Mouse (Mus musculus): ENCODE measurements around the gene Tpr. TPM values are rescaled to one million over a fixed set of nuclear protein-coding genes. Genes with fewer than 3 reads are reported as not detected.

Gene Tpr
- polyA plus RNA-seq, 1 experiment from 2014 or later: 189 TPM

DNA sequence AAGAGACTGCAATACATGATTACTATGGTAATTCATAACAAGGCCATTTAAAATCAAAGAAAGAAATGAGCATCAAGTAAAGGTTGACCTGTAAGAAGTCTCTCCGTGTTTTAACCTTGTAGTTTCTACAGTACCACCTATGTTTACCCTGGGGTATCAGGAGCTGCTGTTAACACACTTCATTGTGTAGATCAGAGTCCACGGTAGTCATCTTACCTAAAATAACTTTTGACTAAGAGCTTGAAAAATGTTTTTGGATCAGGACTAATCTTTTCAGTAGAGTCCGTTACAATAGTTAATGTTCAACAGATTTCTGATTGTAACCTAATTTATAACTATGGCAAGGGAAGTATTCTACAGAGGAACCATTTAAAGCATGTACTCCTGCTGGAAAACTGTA is 11.9 kb downstream of the Tpr start:
- ATAC-seq (ENCODE audit: low FRiP score, low read depth): no peak
- peaks cover 61% of the 10 kb centered on the region for H3K36me3 ChIP-seq
- H3K27me3 ChIP-seq: no peaks in the 10 kb centered on the region
- H3K4me3 ChIP-seq: no peak overlapping the region
- no peak overlapping the region for H3K27ac ChIP-seq (replicated peaks)
- 93% methylated on average over 3 of the region's 3 CpGs for WGBS
- H3K4me1 ChIP-seq: no peaks in the 10 kb centered on the region
- H3K9me3 ChIP-seq: no peaks in the 10 kb centered on the region
- H3K4me2 ChIP-seq (replicated peaks): no peak overlapping the region
- no peak overlapping the region for H3K9ac ChIP-seq (replicated peaks)

GRCm38 (mm10) chr1:150407285-150407684 is 14.6 kb downstream of the Tpr start:
- 95% methylated on average over 9 of the region's 9 CpGs for WGBS
- H3K4me2 ChIP-seq (replicated peaks): no peak overlapping the region

GRCm38 (mm10) chr1:150409996-150410395 is 17.4 kb downstream of the Tpr start:
- H3K36me3 ChIP-seq: peaks cover 76% of the 10 kb centered on the region
- 97% methylated on average over 6 of the region's 6 CpGs for WGBS
- H3K9ac ChIP-seq (replicated peaks): no peak overlapping the region
- H3K4me2 ChIP-seq (replicated peaks): no peak overlapping the region
- no peaks in the 10 kb centered on the region for H3K9me3 ChIP-seq
- no peaks in the 10 kb centered on the region for H3K4me1 ChIP-seq
- no peak for ATAC-seq (ENCODE audit: low FRiP score, low read depth)
- H3K4me3 ChIP-seq: no peak overlapping the region
- no peak overlapping the region for H3K27ac ChIP-seq (replicated peaks)
- H3K27me3 ChIP-seq: no peaks in the 10 kb centered on the region

More at GRCm38 (mm10) chr1:150407285-150407684, 14.6 kb downstream of the Tpr start:
- H3K36me3 ChIP-seq: peaks cover 69% of the 10 kb centered on the region
- H3K4me3 ChIP-seq: no peak overlapping the region
- ATAC-seq (ENCODE audit: low FRiP score, low read depth): no peak
- H3K4me1 ChIP-seq: no peaks in the 10 kb centered on the region
- H3K9ac ChIP-seq (replicated peaks): no peak overlapping the region
- no peaks in the 10 kb centered on the region for H3K9me3 ChIP-seq
- no peak overlapping the region for H3K27ac ChIP-seq (replicated peaks)
- no peaks in the 10 kb centered on the region for H3K27me3 ChIP-seq

DNA sequence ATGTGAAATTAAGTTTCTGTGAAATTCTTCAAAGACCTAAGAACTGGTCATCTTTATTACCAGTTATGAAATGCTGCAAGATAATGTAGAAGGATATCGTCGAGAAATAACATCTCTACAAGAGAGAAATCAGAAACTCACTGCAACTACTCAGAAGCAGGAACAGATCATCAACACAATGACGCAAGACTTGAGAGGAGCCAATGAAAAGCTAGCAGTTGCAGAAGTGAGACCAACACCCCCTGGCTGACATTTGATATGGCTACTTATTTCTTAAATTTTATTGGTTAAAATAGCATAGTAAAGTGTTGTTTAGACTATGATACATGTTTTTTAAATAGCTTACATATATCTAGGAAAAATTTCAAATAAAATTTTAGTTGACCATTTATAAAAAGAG is 23.4 kb downstream of the Tpr start:
- Histone ChIP-seq H3K4me1 (no peaks in the 10 kb centered on the region), H3K9me3 (no peaks in the 10 kb centered on the region), H3K36me3 (peaks cover 74% of the 10 kb centered on the region), H3K9ac (replicated peaks) (no peak overlapping the region), H3K4me2 (replicated peaks) (no peak overlapping the region), H3K27ac (replicated peaks) (no peak overlapping the region), H3K4me3 (no peak overlapping the region), H3K27me3 (no peaks in the 10 kb centered on the region)
- WGBS: 93% methylated on average over 3 of the region's 3 CpGs
- ATAC-seq (ENCODE audit: low FRiP score, low read depth): no peak

GRCm38 (mm10) chr1:150418426-150418825 is 25.8 kb downstream of the Tpr start:
- 92% methylated on average over 4 of the region's 4 CpGs for WGBS

DNA sequence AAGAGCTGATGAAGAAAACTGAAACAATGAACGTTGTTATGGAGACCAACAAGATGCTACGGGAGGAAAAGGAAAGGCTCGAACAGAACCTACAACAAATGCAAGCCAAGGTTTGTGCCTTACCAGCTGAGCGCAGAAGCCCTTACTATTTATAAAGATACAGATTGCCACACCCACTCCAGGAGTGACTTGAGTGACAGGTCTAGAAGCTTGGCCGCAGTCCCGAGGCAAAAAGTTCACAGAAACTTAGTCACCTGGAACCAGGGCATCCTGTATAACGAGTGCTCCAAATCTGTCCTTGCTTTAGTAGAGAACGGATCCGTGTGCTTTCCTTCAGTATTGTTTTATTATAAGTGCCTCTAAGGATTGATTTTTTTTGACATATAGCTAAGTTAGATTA is 33.0 kb downstream of the Tpr start:
- WGBS: 93% methylated on average over 9 of the region's 9 CpGs
- ATAC-seq (ENCODE audit: low FRiP score, low read depth): no peak
- H3K4me3 ChIP-seq: no peak overlapping the region
- no peaks in the 10 kb centered on the region for H3K4me1 ChIP-seq
- H3K9ac ChIP-seq (replicated peaks): no peak overlapping the region
- H3K4me2 ChIP-seq (replicated peaks): no peak overlapping the region
- no peak overlapping the region for H3K27ac ChIP-seq (replicated peaks)
- H3K27me3 ChIP-seq: no peaks in the 10 kb centered on the region
- H3K36me3 ChIP-seq: peaks cover 84% of the 10 kb centered on the region
- H3K9me3 ChIP-seq: no peaks in the 10 kb centered on the region

More at GRCm38 (mm10) chr1:150418426-150418825, 25.8 kb downstream of the Tpr start:
- Histone ChIP-seq H3K27me3 (no peaks in the 10 kb centered on the region), H3K9me3 (no peaks in the 10 kb centered on the region), H3K4me2 (replicated peaks) (no peak overlapping the region), H3K36me3 (peaks cover 74% of the 10 kb centered on the region), H3K27ac (replicated peaks) (no peak overlapping the region), H3K4me1 (no peaks in the 10 kb centered on the region), H3K9ac (replicated peaks) (no peak overlapping the region), H3K4me3 (no peak overlapping the region)
- ATAC-seq (ENCODE audit: low FRiP score, low read depth): no peak

DNA sequence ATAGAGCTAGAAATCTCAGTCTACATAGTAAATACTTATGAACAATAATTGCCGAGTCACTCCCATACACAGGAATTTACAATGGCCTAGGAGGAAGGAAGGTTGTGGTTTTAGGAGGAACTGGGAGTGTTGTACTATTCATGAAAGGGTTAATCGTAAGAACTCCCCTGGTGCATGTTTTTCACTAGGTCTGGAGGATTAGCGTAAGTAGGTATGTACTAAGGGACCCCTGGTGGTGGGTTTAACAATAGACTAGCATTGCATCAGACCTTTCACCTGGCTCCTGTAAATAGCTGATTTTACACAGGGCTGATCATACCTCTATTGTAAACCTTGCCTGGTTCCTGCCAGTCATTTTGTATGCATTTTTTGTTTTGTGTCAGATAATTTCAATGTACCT is 33.6 kb downstream of the Tpr start:
- H3K36me3 ChIP-seq: peaks cover 87% of the 10 kb centered on the region
- no peak overlapping the region for H3K9ac ChIP-seq (replicated peaks)
- no peak for ATAC-seq (ENCODE audit: low FRiP score, low read depth)
- no peak overlapping the region for H3K4me2 ChIP-seq (replicated peaks)
- no peaks in the 10 kb centered on the region for H3K4me1 ChIP-seq
- no peak overlapping the region for H3K4me3 ChIP-seq
- no peaks in the 10 kb centered on the region for H3K9me3 ChIP-seq
- no peaks in the 10 kb centered on the region for H3K27me3 ChIP-seq
- whole genome bisulfite sequencing: 60% methylated on average over 3 of the region's 3 CpGs
- H3K27ac ChIP-seq (replicated peaks): no peak overlapping the region

DNA sequence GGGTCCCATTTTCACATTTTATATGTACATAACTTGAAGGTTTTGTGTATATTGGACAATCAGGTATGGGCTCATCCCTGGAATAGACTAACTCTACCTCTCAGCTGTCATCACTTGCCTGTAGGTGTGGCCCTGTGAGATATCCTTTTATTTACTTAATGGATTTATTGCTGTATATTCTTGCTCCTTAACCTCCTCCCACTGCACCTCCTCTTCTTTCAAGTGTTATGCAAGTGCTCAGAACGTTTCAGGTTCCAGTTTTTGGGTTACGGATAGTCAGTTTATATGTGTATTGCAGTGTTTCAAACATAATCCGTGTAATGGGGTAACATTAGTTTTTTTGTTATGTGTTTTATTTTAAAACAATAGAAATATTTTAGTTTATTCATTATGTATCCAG is 46.0 kb downstream of the Tpr start:
- no peak for ATAC-seq (ENCODE audit: low FRiP score, low read depth)
- Histone ChIP-seq H3K4me2 (replicated peaks) (no peak overlapping the region), H3K9me3 (no peaks in the 10 kb centered on the region), H3K27ac (replicated peaks) (no peak overlapping the region), H3K9ac (replicated peaks) (no peak overlapping the region), H3K36me3 (peaks cover 75% of the 10 kb centered on the region), H3K27me3 (no peaks in the 10 kb centered on the region), H3K4me3 (no peak overlapping the region), H3K4me1 (no peaks in the 10 kb centered on the region)
- WGBS: 96% methylated on average over 3 of the region's 3 CpGs

GRCm38 (mm10) chr1:150441731-150442130 is 49.1 kb downstream of the Tpr start:
- Histone ChIP-seq H3K36me3 (peaks cover 73% of the 10 kb centered on the region), H3K27ac (replicated peaks) (no peak overlapping the region), H3K9ac (replicated peaks) (no peak overlapping the region), H3K9me3 (no peaks in the 10 kb centered on the region), H3K27me3 (no peaks in the 10 kb centered on the region), H3K4me1 (no peaks in the 10 kb centered on the region), H3K4me3 (no peak overlapping the region), H3K4me2 (replicated peaks) (no peak overlapping the region)
- 79% methylated on average over 4 of the region's 4 CpGs for WGBS
- ATAC-seq (ENCODE audit: low FRiP score, low read depth): no peak

GRCm38 (mm10) chr1:150458977-150459376 is 66.3 kb downstream of the Tpr start:
- no peaks in the 10 kb centered on the region for H3K36me3 ChIP-seq
- H3K9ac ChIP-seq (replicated peaks): no peak overlapping the region
- WGBS: 95% methylated on average over 5 of the region's 5 CpGs
- H3K4me2 ChIP-seq (replicated peaks): no peak overlapping the region
- H3K4me3 ChIP-seq: no peak overlapping the region
- H3K27me3 ChIP-seq: no peaks in the 10 kb centered on the region
- H3K4me1 ChIP-seq: no peaks in the 10 kb centered on the region
- ATAC-seq (ENCODE audit: low FRiP score, low read depth): no peak
- no peaks in the 10 kb centered on the region for H3K9me3 ChIP-seq
- no peak overlapping the region for H3K27ac ChIP-seq (replicated peaks)

GRCm38 (mm10) chr1:150459599-150459998 is 67.0 kb downstream of the Tpr start:
- 92% methylated on average over 3 of the region's 3 CpGs for WGBS
- no peak for ATAC-seq (ENCODE audit: low FRiP score, low read depth)
- no peak overlapping the region for H3K9ac ChIP-seq (replicated peaks)

GRCm38 (mm10) chr1:150460595-150460994 is 68.0 kb downstream of the Tpr start:
- no peak overlapping the region for H3K9ac ChIP-seq (replicated peaks)
- no peak overlapping the region for H3K27ac ChIP-seq (replicated peaks)
- no peak overlapping the region for H3K4me2 ChIP-seq (replicated peaks)
- WGBS: 77% methylated on average over 7 of the region's 7 CpGs
- H3K27me3 ChIP-seq: no peaks in the 10 kb centered on the region
- no peak overlapping the region for H3K4me3 ChIP-seq
- H3K4me1 ChIP-seq: no peaks in the 10 kb centered on the region
- H3K9me3 ChIP-seq: no peaks in the 10 kb centered on the region
- ATAC-seq (ENCODE audit: low FRiP score, low read depth): no peak
- H3K36me3 ChIP-seq: no peaks in the 10 kb centered on the region

More at GRCm38 (mm10) chr1:150459599-150459998, 67.0 kb downstream of the Tpr start:
- no peak overlapping the region for H3K4me3 ChIP-seq
- no peaks in the 10 kb centered on the region for H3K27me3 ChIP-seq
- no peaks in the 10 kb centered on the region for H3K4me1 ChIP-seq
- no peaks in the 10 kb centered on the region for H3K36me3 ChIP-seq
- H3K9me3 ChIP-seq: no peaks in the 10 kb centered on the region
- H3K27ac ChIP-seq (replicated peaks): no peak overlapping the region
- H3K4me2 ChIP-seq (replicated peaks): no peak overlapping the region

DNA sequence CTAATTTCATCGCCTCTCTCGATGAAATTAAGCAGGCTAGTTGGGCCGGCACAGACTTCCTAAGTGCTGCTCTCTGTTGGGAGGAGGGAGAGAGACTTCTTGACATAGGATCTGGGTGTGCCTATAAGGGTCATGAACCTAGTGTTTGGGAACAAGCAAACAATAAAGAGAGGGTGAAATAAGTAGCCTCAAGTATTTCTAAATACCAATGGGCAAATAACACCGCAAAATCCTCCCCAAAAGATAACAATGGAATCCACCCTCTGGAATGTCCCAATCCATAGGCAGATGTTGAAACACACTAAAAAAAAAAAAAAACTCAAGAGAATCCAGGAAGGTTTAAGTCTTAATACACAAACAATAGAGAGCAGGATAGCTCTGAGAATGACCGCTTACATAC is 70.4 kb downstream of the Tpr start:
- no peaks in the 10 kb centered on the region for H3K27me3 ChIP-seq
- H3K36me3 ChIP-seq: no peaks in the 10 kb centered on the region
- ATAC-seq (ENCODE audit: low FRiP score, low read depth): no peak
- H3K27ac ChIP-seq (replicated peaks): no peak overlapping the region
- H3K4me1 ChIP-seq: no peaks in the 10 kb centered on the region
- H3K9me3 ChIP-seq: no peaks in the 10 kb centered on the region
- H3K4me3 ChIP-seq: no peak overlapping the region
- H3K9ac ChIP-seq (replicated peaks): no peak overlapping the region
- WGBS: 74% methylated on average over 5 of the region's 5 CpGs
- no peak overlapping the region for H3K4me2 ChIP-seq (replicated peaks)
